Mouse (Mus musculus) kidney, adult 9 months (tissue): Measurements from ENCODE around the gene Olfr1367.

Experiments
- DNase-seq: peaks from one replicate; pipeline ENCODE4 v3.0.0; 2022

Gene Olfr1367

GRCm38 (mm10) chr13:21346610-21347009, at the start of gene Olfr1367:
TSS of gene Olfr1367 (plus strand) at chr13:21346910.
- no peak for DNase-seq

- DNase-seq: no peak
These were observed 48.2 kb upstream of the Olfr1367 start for GRCm38 (mm10) chr13:21298557-21298956.

GRCm38 (mm10) chr13:21304483-21305066, 42.1 kb upstream of the Olfr1367 start:
- DNase-seq: no peak

- no peak for DNase-seq
These were observed 36.9 kb upstream of the Olfr1367 start for GRCm38 (mm10) chr13:21309788-21310187.

GRCm38 (mm10) chr13:21311926-21312325, 34.8 kb upstream of the Olfr1367 start, which contains the start of gene Gpx6:
TSS of gene Gpx6 (plus strand) at chr13:21312125.
- DNase-seq: peak; percentile 44

- DNase-seq: no peak
These were observed 33.9 kb upstream of the Olfr1367 start for GRCm38 (mm10) chr13:21312854-21313253.

GRCm38 (mm10) chr13:21313903-21314302, 32.8 kb upstream of the Olfr1367 start:
- DNase-seq: no peak

- no peak for DNase-seq
These were observed 26.4 kb upstream of the Olfr1367 start for GRCm38 (mm10) chr13:21320262-21320661.

- no peak for DNase-seq
These were observed 24.7 kb upstream of the Olfr1367 start for GRCm38 (mm10) chr13:21321890-21322494.

- no peak for DNase-seq
These were observed 24.0 kb upstream of the Olfr1367 start for GRCm38 (mm10) chr13:21322509-21323375.

- no peak for DNase-seq
These were observed 23.3 kb upstream of the Olfr1367 start for GRCm38 (mm10) chr13:21323405-21323804.

GRCm38 (mm10) chr13:21326191-21326590, 20.5 kb upstream of the Olfr1367 start:
- peak; percentile 47 for DNase-seq

GRCm38 (mm10) chr13:21326657-21327211, 20.0 kb upstream of the Olfr1367 start:
- DNase-seq: peak; percentile 79

GRCm38 (mm10) chr13:21327424-21327823, 19.3 kb upstream of the Olfr1367 start:
- no peak for DNase-seq

GRCm38 (mm10) chr13:21350593-21350992, 3.9 kb downstream of the Olfr1367 start:
- DNase-seq: no peak

- DNase-seq: peak; percentile 94
These were observed 16.0 kb downstream of the Olfr1367 start, which contains the start of gene Zscan12 for GRCm38 (mm10) chr13:21362621-21363248. TSS of gene Zscan12 (plus strand) at chr13:21362820.

- DNase-seq: no peak
These were observed 17.0 kb downstream of the Olfr1367 start for GRCm38 (mm10) chr13:21363719-21364118.

GRCm38 (mm10) chr13:21366635-21367034, 19.9 kb downstream of the Olfr1367 start:
- no peak for DNase-seq

GRCm38 (mm10) chr13:21372700-21373099, 26.0 kb downstream of the Olfr1367 start:
- DNase-seq: no peak

GRCm38 (mm10) chr13:21377773-21378172, 31.1 kb downstream of the Olfr1367 start:
- DNase-seq: no peak

GRCm38 (mm10) chr13:21395211-21395610, 48.5 kb downstream of the Olfr1367 start:
- DNase-seq: peak; percentile 16

GRCm38 (mm10) chr13:21395623-21396022, 48.9 kb downstream of the Olfr1367 start:
- no peak for DNase-seq

GRCm38 (mm10) chr13:21396048-21396447, 49.3 kb downstream of the Olfr1367 start:
- DNase-seq: peak; percentile 28
